Mouse (Mus musculus): ENCODE data around the gene Eif4g3. TPM values are rescaled to one million over a fixed set of nuclear protein-coding genes. Genes with fewer than 3 reads are reported as not detected.
A peak's percentile ranks its signal among the peaks of the same experiment; 100 is the strongest.
"Not testable (repeated sequence)": the region's sequence is repeated elsewhere in the genome, so short reads cannot be mapped to it uniquely, and the experiment has no call there.

Gene Eif4g3
- polyA plus RNA-seq, 1 experiment from 2014 or later = 22.2 TPM

- H3K4me1 ChIP-seq = peaks cover 27% of the 10 kb centered on the region
- 94% methylated on average over 5 of the region's 5 CpGs for WGBS
Measured at GRCm38 (mm10) chr4:138042625-138043024, 49.8 kb downstream of the Eif4g3 start.

GRCm38 (mm10) chr4:138044841-138045500, 52.1 kb downstream of the Eif4g3 start:
- Histone ChIP-seq H3K27ac (replicated peaks) (no peak overlapping the region), H3K36me3 (peaks cover 71% of the 10 kb centered on the region), H3K4me1 (peaks cover 12% of the 10 kb centered on the region), H3K27me3 (replicated peaks) (no peaks in the 10 kb centered on the region), H3K4me2 (no peak overlapping the region), H3K4me3 (no peak overlapping the region), H3K9ac (no peak overlapping the region), H3K9me3 (no peaks in the 10 kb centered on the region)
- WGBS = 96% methylated on average over 16 of the region's 16 CpGs
- no peak for ATAC-seq (ENCODE audit: extremely low read depth, insufficient number of reproducible peaks, low FRiP score, low TSS enrichment)

More at GRCm38 (mm10) chr4:138042625-138043024, 49.8 kb downstream of the Eif4g3 start:
- ATAC-seq (ENCODE audit: extremely low read depth, insufficient number of reproducible peaks, low FRiP score, low TSS enrichment) = no peak
- Histone ChIP-seq H3K9me3 (no peaks in the 10 kb centered on the region), H3K27me3 (replicated peaks) (no peaks in the 10 kb centered on the region), H3K27ac (replicated peaks) (no peak overlapping the region), H3K4me3 (no peak overlapping the region), H3K4me2 (no peak overlapping the region), H3K9ac (no peak overlapping the region), H3K36me3 (peaks cover 62% of the 10 kb centered on the region)

GRCm38 (mm10) chr4:138045809-138046208, 53.0 kb downstream of the Eif4g3 start:
- WGBS = 100% methylated on average over 1 of the region's 1 CpGs
- no peaks in the 10 kb centered on the region for H3K27me3 ChIP-seq (replicated peaks)
- H3K4me2 ChIP-seq = no peak overlapping the region
- H3K4me1 ChIP-seq = peaks cover 13% of the 10 kb centered on the region
- H3K4me3 ChIP-seq = no peak overlapping the region
- no peaks in the 10 kb centered on the region for H3K9me3 ChIP-seq
- H3K27ac ChIP-seq (replicated peaks) = no peak overlapping the region
- no peak overlapping the region for H3K9ac ChIP-seq
- ATAC-seq (ENCODE audit: extremely low read depth, insufficient number of reproducible peaks, low FRiP score, low TSS enrichment) = no peak
- peaks cover 69% of the 10 kb centered on the region for H3K36me3 ChIP-seq

- ATAC-seq (ENCODE audit: extremely low read depth, insufficient number of reproducible peaks, low FRiP score, low TSS enrichment) = no peak
- Histone ChIP-seq H3K4me1 (peaks cover 9% of the 10 kb centered on the region), H3K9me3 (no peaks in the 10 kb centered on the region), H3K9ac (no peak overlapping the region), H3K4me2 (no peak overlapping the region), H3K36me3 (peaks cover 69% of the 10 kb centered on the region), H3K27me3 (replicated peaks) (no peaks in the 10 kb centered on the region), H3K4me3 (no peak overlapping the region), H3K27ac (replicated peaks) (no peak overlapping the region)
- WGBS = 92% methylated on average over 8 of the region's 8 CpGs
Measured at GRCm38 (mm10) chr4:138046371-138046770, 53.5 kb downstream of the Eif4g3 start.

GRCm38 (mm10) chr4:138049547-138049946, 56.7 kb downstream of the Eif4g3 start:
- no peak overlapping the region for H3K4me2 ChIP-seq
- no peaks in the 10 kb centered on the region for H3K27me3 ChIP-seq (replicated peaks)
- WGBS = 75% methylated on average over 6 of the region's 6 CpGs
- peaks cover 9% of the 10 kb centered on the region for H3K4me1 ChIP-seq
- H3K4me3 ChIP-seq = no peak overlapping the region
- no peak overlapping the region for H3K27ac ChIP-seq (replicated peaks)
- no peaks in the 10 kb centered on the region for H3K9me3 ChIP-seq
- H3K9ac ChIP-seq = 0 out of 2 replicates have a peak overlapping the region, but pooled peaks have one; percentile 15
- ATAC-seq (ENCODE audit: extremely low read depth, insufficient number of reproducible peaks, low FRiP score, low TSS enrichment) = no peak
- H3K36me3 ChIP-seq = peaks cover 76% of the 10 kb centered on the region

- Histone ChIP-seq H3K4me2 (no peak overlapping the region), H3K9me3 (no peaks in the 10 kb centered on the region), H3K4me1 (peaks cover 9% of the 10 kb centered on the region), H3K36me3 (peaks cover 67% of the 10 kb centered on the region), H3K4me3 (no peak overlapping the region), H3K27me3 (replicated peaks) (no peaks in the 10 kb centered on the region), H3K9ac (no peak overlapping the region), H3K27ac (replicated peaks) (no peak overlapping the region)
- 91% methylated on average over 9 of the region's 9 CpGs for WGBS
- ATAC-seq (ENCODE audit: extremely low read depth, insufficient number of reproducible peaks, low FRiP score, low TSS enrichment) = no peak
Measured at GRCm38 (mm10) chr4:138051488-138051887, 58.7 kb downstream of the Eif4g3 start.

- Histone ChIP-seq H3K27me3 (replicated peaks) (no peaks in the 10 kb centered on the region), H3K9me3 (no peaks in the 10 kb centered on the region), H3K27ac (replicated peaks) (no peak overlapping the region), H3K9ac (no peak overlapping the region), H3K4me3 (no peak overlapping the region), H3K4me2 (no peak overlapping the region), H3K36me3 (peaks cover 57% of the 10 kb centered on the region), H3K4me1 (0 out of 2 replicates have a peak, but pooled peaks cover 3% of the 10 kb centered on the region)
- ATAC-seq (ENCODE audit: extremely low read depth, insufficient number of reproducible peaks, low FRiP score, low TSS enrichment) = no peak; the same call in 1 of the 2 replicates
- WGBS = 69% methylated on average over 5 of the region's 5 CpGs
Measured at GRCm38 (mm10) chr4:138056658-138057057, 63.8 kb downstream of the Eif4g3 start.

- H3K36me3 ChIP-seq = peaks cover 59% of the 10 kb centered on the region
- not testable (repeated sequence) for H3K4me2 ChIP-seq; ATAC-seq (ENCODE audit: extremely low read depth, insufficient number of reproducible peaks, low FRiP score, low TSS enrichment); H3K27ac ChIP-seq (replicated peaks); H3K4me1 ChIP-seq; H3K27me3 ChIP-seq (replicated peaks); H3K9ac ChIP-seq; H3K4me3 ChIP-seq; H3K9me3 ChIP-seq
- WGBS = 95% methylated on average over 22 of the region's 22 CpGs
Measured at GRCm38 (mm10) chr4:138057196-138057754, 64.5 kb downstream of the Eif4g3 start.

GRCm38 (mm10) chr4:138061161-138061560, 68.3 kb downstream of the Eif4g3 start:
- H3K9me3 ChIP-seq = no peaks in the 10 kb centered on the region
- H3K27ac ChIP-seq (replicated peaks) = no peak overlapping the region
- no peak overlapping the region for H3K9ac ChIP-seq
- no peak overlapping the region for H3K4me2 ChIP-seq
- no peaks in the 10 kb centered on the region for H3K27me3 ChIP-seq (replicated peaks)
- peaks cover 48% of the 10 kb centered on the region for H3K36me3 ChIP-seq
- peaks cover 21% of the 10 kb centered on the region for H3K4me1 ChIP-seq
- no peak for ATAC-seq (ENCODE audit: extremely low read depth, insufficient number of reproducible peaks, low FRiP score, low TSS enrichment)
- WGBS = 82% methylated on average over 4 of the region's 4 CpGs
- H3K4me3 ChIP-seq = no peak overlapping the region

- Histone ChIP-seq H3K9ac (no peak overlapping the region), H3K27me3 (replicated peaks) (no peaks in the 10 kb centered on the region), H3K9me3 (no peaks in the 10 kb centered on the region), H3K27ac (replicated peaks) (no peak overlapping the region), H3K4me3 (no peak overlapping the region), H3K36me3 (peaks cover 43% of the 10 kb centered on the region), H3K4me1 (peaks cover 39% of the 10 kb centered on the region), H3K4me2 (no peak overlapping the region)
- no peak for ATAC-seq (ENCODE audit: extremely low read depth, insufficient number of reproducible peaks, low FRiP score, low TSS enrichment)
- WGBS = 73% methylated on average over 7 of the region's 7 CpGs
Measured at GRCm38 (mm10) chr4:138063372-138064265, 70.8 kb downstream of the Eif4g3 start.

GRCm38 (mm10) chr4:138064882-138065592, 72.2 kb downstream of the Eif4g3 start:
- WGBS = 75% methylated on average over 11 of the region's 11 CpGs
- Histone ChIP-seq H3K4me2 (no peak overlapping the region), H3K4me3 (no peak overlapping the region), H3K36me3 (peaks cover 49% of the 10 kb centered on the region), H3K9me3 (no peaks in the 10 kb centered on the region), H3K27ac (replicated peaks) (0 out of 2 replicates have a peak overlapping the region, but pooled peaks have one; percentile 8), H3K9ac (no peak overlapping the region), H3K27me3 (replicated peaks) (no peaks in the 10 kb centered on the region), H3K4me1 (peaks cover 41% of the 10 kb centered on the region)
- ATAC-seq (ENCODE audit: extremely low read depth, insufficient number of reproducible peaks, low FRiP score, low TSS enrichment) = no peak
